Mouse (Mus musculus): Measurements from ENCODE around the gene Sox1.

Sox1 gene

DNA sequence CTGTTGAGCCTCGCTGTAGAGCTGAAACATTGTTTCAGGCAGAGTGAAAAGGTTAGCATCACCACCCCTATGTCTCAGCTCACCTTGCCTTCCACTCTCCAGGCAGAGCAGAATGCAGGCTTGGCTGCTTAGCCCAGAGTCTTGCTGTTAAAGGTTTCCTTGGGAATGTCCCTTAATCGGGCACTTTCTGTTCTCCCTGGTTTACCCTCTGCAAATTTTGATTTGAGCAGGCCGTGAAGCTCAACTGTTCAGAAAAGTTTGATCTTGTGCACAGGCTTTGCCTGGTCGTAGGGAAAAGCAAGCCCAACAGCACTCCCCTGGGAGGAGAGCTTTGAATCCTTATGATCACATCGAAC is 6.0 kb upstream of the Sox1 start:
- DNase-seq (ENCODE audit: low spot score), result peak; percentile 60

DNA sequence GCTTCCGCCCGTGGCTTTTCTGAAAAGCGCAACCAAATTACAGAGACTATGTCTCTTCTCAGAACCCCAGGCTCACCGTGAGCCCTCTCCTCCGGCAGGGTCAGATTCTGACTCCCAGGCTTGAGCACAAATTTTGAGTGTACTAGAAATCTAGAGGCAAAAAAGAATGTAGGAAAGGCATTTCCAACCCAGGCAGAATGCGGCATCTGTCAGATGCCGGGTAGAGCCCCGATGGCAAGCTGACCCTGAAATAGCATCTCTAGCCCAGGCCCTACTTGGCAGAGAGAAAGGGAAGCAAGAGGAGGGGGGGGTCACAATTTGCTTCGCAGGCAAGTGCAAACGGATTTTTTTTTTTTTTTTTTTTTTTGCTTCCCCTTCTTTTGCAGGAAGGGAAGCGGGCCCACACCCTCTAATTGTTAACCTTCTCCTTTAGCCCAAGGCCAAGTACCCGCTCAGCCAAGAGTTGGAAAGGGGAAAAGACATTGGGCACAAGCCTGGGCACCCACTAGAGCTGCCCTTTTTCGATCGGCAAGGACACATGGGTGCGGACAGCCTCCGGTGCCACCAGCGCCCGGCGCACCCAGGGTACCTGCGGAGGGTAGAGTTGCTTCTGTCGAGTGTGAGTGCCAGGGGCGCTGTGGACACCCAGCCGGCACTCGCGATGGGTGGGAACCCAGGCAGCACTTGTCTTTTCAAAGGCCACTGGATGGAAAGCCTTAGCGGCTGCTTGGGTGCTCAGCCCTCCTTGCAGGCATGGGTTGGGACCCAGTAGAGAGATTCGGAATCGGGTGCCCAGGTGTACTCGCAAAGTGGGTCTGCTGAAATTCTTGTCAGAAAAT is 5.1 kb upstream of the Sox1 start:
- DNase-seq (ENCODE audit: low spot score), result peak; percentile 46

DNA sequence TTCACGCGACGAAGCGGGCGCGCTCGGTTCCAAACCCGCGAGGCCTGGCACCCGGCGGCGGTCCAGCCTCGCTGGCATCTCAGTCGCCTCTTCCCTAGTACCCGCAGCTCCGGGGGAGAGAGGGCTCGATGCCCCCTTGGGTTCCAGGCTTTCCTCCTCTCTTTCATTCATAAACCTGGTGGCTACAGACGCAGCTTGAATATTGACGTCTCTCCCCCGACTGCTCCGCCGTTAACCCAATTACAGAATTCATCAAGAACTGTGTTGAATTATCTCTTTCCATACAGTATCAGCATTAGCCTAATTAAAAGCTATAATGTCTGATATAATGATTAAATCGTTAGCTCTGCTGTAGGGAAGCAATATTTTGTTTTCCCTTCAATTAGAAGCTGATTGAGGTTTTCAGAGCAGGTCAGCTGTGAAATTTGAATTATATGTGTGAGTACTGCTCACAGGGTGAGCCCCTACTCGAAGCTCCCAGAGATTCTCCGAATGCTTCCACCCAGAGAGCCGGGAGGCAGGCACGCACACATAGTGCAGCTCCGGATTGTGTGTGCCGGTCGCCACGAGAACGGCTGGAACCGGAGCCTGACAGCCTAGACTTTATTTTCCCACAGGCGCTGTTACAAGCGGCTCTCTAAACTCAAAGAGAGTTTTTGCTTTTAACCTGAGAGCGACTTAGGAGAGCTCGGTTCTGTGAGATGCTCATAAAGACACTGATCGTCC is 4.3 kb upstream of the Sox1 start:
- peak; percentile 53 for DNase-seq (ENCODE audit: low spot score)

DNA sequence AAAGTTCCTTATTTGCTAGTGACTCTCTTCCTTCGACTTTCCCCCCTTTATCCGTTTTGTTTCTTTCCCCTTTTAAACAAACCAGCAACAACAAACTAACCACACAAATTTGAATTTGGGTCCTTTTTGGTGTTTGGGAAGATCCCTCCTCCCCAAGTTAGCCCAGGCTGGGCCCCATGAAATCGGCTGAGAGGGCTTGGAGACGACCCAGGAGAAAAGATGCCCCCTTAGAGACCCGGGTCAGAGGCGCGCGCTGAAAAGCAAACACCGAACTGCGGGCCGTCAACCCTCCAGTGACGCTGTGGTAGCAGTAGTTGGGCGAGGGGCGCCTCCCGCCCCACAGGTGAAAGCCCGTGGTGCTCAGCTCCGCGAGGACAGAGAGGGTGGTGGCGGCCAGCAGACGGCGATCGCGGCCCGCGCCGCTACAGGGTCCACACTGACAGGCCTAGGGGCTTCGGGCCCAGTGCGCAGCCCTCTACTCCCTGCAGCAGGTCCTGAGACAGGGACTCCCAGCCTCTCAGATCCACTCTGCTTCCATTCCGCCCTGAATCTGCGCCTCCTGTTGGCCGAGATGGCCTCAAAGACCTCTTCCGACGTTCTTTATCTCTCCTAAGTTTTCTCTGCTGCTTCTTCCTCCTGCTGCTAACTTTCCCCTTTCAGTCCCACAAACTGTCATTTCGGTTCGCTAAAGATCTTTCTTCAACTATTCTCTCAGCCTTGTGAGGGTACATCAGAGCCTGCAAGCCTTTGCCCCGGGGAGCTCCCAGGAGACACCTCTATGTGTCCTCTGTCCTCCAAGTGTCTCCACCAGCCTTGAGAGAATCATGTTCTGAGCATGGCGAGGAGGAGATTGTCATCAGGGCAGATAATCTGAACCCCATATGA is 3.5 kb upstream of the Sox1 start:
- peak; percentile 82 for DNase-seq (ENCODE audit: low spot score)

DNA sequence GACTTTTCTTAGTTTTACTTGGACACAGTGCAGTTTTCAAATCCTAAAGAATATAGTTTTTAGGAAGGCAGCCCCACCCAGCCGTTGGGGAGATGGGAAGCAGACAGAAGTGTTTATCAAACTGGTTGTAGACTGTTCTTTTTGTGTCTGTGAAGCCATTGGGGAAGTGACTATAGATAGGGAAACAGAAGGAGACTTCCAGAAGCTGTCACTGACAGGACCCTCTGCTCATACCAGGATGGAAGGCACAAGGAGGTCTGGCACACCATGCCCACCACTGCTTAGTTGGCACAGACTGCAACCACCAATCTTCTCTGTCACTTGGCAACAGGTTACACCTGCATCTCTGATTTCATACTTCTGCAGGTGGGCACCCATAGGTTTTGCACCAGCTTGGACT is 2.3 kb upstream of the Sox1 start:
- DNase-seq (ENCODE audit: low spot score), result no peak

DNA sequence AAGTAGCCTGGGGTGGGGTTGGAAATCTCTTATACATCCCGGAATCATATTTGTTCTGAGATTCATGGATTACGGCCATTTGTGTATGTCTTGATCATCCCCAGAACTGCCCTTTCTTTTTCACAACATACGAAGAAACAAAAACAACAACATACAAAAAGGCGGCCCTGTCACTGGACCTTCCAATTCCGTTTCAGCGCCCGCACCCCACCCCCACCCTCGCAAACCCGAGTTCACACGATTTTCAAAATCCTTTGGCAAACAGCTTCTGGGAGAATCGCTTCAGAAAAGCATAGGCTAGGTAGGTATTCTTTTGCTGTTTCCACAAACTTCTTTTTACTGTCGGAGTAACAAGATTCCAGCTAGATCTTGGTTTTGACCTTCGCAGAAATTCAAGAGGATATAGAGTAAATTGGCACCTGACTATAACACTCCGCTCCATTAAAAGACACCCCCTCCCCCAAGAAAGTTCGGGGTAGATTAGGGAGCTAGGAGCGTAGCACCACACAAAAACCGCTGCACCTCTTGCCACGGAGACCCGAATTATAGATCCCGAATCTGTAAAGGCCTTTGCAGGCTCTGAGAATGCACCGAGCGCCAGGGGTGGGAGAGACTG is 602 bp upstream of the Sox1 start:
- DNase-seq (ENCODE audit: low spot score), result no peak

DNA sequence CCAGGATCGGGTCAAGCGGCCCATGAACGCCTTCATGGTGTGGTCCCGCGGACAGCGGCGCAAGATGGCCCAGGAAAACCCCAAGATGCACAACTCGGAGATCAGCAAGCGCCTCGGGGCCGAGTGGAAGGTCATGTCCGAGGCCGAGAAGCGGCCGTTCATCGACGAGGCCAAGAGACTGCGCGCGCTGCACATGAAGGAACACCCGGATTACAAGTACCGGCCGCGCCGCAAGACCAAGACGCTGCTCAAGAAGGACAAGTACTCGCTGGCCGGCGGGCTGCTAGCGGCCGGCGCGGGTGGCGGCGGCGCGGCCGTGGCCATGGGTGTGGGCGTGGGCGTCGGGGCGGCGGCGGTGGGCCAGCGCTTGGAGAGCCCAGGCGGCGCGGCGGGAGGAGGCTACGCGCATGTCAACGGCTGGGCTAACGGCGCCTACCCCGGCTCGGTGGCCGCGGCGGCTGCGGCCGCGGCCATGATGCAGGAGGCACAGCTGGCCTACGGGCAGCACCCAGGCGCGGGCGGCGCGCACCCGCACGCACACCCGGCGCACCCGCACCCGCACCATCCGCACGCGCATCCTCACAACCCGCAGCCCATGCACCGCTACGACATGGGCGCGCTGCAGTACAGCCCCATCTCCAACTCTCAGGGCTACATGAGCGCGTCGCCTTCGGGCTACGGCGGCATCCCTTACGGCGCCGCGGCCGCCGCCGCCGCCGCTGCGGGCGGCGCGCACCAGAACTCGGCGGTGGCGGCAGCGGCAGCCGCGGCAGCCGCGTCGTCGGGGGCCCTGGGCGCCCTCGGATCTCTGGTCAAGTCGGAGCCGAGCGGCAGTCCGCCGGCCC is 1.6 kb downstream of the Sox1 start:
- DNase-seq (ENCODE audit: low spot score), result peak; percentile 72

DNA sequence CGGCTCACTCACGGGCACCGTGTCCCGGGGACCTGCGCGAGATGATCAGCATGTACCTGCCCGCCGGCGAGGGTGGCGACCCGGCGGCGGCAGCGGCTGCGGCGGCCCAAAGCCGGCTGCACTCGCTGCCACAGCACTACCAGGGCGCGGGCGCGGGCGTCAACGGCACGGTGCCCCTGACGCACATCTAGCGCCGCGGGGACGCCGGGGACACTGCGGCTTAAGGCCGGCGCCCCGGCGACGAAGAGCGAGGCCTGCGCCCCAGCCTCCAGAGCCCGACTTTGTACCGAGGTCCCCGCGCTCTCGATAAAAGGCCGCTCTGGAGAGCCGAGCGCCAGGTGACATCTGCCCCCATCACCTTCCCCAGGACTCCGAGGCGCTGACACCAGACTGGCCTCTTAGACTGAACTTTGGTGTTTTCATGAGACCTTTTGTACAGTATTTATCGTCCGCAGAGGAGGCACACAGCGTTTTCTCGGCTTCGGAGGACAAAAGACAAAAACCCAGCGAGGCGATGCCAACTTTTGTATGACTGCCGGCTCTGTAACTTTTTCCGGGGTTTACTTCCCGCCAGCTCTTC is 2.3 kb downstream of the Sox1 start:
- no peak for DNase-seq (ENCODE audit: low spot score)

DNA sequence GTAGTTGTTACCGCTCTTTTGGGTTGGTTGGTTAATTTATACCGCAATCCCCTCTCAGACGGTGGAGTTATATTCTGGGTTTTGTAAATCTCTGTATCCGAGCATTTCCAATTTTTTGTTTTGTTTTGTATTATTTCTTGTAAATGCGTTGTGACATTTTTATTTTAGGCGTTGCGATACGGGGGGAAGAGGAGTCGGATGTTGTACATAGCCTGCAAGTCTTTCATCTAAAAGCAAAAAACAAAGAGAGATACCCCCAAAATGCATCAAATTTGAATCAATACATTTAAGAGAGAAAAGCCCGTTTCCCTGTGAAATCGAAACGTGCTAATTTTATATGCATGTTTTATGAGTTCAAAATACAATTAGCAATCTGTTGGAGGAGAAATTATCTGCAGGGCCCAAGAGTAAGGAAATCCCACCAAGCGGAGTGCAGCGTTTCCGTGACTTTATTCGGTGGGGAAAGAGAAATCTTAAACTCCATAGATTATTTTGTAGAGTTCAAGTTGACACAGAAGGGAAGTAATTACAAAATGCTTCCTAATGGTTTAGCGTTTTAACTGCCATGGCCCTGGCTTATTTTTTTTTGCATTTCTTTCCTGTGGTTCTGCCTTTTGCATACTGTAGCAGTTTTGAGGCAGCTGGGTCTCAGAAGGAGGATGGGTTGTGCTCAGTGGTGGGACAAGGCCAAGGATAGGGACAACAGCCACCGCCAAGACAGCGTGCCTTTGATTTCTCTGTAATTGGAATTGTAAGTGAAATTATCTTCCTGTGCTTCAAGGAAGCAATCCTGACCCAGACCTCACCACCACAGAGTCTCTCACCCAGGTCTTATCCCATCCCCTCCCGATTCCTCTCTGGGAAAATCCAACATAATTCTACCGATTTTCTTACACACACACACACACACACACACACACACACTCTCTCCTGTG is 3.2 kb downstream of the Sox1 start:
- peak; percentile 63 for DNase-seq (ENCODE audit: low spot score)

DNA sequence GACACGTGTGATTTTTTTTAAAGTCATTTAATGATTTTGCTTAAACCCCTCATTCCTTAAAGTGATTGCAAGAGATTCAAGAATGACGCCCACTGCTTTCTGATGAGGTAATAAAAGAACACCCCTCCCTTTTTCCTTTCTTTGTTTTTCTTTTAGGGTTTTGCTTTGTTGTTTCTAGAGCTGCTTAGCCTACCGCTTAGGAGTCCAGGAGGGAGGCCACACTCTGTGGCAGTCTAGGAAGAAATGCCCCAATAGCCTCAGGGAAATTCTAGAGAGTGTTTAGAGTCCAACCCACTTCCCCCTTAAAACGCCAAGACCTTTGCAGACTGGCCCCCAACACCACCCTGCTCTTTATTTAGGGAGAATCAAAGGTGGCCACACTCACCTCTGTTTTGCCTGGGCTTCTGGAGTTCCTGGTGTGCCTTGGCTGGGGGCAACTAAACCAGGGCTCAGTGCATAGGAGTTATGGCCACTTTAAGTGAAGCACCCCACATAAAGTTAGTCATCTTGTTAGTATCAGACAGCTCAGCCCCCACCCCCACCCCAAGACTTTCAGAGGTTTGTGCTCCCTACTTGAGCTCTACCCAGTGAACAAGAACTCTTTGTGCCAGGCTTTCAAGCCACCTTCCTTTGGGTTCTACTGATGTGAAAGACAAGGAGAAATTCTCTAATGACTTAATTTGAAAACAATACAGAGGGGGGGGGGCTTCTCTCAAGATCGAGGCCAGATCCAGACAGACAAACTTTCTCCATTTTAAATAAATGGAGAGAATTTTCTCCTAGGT is 4.5 kb downstream of the Sox1 start:
- DNase-seq (ENCODE audit: low spot score), result peak; percentile 63

DNA sequence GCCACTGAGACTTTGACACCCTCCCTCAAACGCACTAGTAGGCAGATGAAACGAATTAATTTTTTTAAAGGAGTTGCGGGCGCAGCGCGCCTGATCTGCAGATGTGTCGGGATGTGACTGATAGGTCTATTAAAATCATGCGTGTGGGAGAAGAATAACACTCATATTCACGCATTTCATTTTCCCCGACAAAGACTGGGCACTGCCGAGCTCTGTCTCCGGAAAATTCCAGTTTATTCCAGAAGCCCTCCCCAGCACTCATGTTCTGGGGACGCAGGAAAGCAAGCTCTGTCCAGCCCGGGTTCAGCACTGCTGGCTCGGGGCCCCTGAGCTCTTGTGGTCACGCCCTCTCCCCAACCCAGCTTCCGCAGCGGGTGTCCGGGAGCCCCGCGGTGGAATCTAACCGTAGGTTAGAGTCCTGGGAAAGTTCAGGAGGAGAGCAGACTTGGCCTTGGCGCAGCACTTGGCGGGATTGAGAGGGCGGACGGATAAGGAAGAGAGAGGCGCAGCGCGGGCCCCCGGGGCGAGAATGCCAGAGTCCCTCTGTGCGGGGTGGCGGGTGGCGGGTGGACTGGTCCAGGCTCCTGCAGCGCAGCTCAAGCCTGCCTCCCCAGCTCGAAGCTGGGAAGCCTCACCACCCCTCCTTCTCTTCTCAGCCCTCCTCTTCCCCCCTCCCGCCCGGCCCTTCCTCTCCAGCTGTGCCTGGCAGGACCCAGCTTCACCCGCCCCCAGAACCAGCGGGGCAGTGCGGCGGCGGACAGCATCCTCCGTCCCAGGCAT is 5.7 kb downstream of the Sox1 start:
- peak; percentile 81 for DNase-seq (ENCODE audit: low spot score)

DNA sequence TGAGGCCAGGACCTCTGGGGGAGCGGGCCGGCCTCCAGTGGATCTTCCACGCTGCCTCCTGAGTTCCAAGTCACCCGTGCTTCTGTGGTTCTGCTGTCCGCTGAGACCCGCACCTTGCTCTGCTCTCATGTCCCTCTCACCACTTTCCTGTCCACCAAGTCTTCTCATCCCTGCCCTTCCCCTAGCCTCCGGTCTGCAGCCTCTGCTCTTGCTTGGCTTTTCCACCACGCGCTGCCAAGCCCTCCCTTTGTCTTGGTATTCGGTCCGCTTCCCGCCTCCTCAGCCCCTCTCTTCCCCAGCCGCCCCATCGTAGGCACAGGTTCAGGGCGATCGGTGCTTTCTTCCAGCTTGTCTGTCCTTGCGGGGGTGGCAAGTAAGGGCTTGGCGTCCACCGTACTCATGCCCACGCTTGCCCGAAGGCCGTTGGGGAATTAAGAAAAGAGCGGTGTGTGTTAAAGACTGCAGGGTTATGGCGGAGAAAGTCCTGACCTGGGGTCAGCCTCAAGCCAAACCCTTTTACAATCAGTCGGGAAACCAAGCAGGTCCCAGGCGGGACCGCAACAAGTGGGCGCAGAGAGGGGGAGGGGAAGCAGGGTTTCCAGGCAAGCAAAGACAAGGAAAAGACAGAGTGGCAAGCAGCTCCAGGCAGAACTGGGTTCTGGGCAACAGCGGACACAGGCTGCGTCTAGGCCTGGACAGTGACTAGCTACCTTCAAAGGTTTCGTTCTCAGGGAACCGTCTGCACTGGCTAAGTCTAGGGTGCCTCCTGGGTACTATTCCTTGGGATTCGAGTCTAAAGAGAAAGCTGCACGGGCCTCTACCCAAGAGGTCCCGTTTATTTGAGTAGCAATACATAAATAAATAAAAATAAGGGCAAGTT is 6.5 kb downstream of the Sox1 start:
- DNase-seq (ENCODE audit: low spot score), result peak; percentile 76

DNA sequence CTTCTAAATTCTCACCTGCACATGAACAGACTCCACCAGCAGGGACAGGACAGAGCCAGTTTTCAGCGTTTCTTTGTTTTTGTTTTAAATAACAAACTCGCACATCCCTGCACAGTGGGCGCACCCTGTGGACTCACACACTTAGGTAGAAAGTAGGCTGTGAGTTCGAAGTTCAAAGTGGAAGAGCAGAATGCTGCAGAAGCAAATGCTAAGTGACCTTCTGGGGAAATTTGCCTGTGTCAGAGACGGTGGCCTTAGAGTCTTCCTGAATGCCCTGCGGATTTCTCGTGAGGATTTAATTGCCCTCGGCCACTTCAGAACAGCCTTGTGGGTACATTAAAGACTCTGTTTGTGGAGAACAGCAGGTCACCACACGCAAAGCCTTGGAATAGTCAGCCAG is 7.6 kb downstream of the Sox1 start:
- DNase-seq (ENCODE audit: low spot score), result peak; percentile 61

DNA sequence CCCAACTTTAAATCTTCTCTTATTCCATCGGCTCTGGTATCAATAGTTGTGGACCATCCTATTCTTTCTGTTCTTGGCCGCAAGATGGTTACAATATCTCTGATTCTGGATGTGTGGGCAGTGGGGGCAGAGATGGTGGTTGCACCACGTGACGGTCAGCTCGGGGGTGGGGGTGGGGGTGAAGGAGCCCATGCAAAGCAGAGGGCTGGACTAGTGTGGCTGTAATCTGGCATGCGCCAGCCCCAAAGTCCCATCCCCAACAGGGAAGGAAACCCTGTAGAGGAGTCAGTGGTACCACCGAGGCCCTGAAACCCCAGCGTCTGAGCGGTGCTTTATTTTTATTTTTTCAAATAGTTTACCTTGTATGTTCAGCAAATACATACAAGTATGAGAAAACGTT is 12.9 kb downstream of the Sox1 start:
- peak; percentile 60 for DNase-seq (ENCODE audit: low spot score)

DNA sequence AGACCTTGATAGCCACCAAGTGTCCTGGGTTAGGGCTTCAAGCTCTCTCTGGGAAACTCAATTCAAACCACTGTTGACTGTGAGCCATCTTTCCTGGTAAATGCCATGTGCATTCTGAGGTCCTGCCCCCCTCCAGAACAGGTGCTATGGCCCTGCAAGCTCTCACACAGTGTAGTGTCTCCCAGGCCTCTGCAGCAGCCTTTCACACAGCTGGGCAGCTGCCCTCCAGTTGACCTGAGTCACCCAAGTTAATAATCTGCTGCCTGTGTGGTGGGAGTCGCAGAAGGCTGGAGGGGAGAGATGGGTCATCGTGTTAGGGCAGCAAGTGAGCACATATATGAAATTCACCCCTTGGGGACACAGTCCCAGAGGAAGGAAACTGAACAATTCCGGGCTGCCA is 14.9 kb downstream of the Sox1 start:
- no peak for DNase-seq (ENCODE audit: low spot score)

DNA sequence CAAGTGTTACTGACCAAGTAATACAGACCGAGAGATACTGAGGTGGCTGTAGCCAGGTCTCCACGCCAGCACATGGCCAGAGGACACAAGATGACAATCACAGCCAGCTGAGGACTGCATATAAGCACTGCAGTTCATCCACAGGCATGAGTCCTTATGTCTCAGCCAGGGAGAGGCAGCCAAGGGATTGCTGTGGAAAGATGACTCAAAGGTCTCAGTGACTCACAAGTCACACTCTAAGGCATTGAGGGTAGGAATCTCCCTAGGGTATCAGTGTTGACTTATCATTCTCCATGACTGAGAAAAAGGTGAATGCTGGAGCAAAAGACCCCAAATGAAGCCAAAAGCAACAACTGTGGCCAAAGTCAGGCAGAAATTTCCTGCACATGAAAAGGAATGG is 22.0 kb downstream of the Sox1 start:
- no peak for DNase-seq (ENCODE audit: low spot score)

DNA sequence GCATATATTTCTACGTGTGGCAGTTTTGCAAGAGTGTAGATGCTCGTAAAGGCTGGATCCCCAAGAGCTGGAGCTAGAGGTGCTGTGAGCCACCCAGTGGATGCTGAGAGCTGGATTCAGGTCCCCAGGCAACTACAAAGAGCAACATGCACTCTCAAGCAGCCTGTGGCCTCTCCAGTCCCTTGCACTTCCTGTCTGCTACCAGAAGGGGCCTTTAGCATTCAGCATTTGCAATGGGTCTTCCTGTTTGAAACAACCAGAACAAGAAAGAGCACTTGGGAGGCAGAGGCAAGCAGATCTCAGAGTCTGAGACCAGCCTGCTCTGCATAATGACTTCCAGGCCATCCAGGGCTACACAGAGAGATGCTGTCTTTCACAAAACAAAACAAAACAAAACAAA is 25.4 kb downstream of the Sox1 start:
- no peak for DNase-seq (ENCODE audit: low spot score)

Data from embryo, embryonic 10.5 days (tissue).